Mouse (Mus musculus): ENCODE data around the gene Tirap.

DNA sequence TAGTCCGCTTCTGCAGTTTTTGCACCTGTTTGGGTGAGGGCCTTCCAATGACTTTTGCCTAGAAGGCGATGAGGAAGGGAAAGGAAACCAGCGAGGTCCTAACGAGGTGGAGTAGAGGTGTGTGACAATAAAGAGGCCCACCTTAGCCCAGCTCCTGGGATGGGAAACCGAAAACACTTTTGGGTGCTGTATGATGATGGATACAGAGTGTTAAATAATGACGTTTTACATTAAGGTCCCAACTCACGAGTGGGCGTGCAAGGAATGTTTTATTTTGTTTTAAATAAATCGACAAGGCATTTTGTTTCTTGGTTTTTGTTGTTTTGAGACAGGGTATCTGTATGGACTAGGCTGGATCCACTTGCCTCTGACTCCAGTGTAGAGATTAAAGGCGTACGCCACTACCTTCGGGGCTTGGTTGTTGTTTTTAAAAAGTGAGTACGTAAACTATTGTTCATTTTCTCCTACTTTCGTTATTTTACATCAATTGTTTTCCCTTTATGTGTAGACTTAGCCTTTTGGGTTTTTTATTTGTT lies 23.9 kb downstream of the Tirap start:
- no peak for TF ChIP-seq CTCF (IDR thresholded peaks at IDR 0.05; ENCODE audit: control insufficient read depth, insufficient read depth, insufficient replicate concordance, low read depth, low read length)
- TF ChIP-seq POLR2A (IDR thresholded peaks at IDR 0.05; ENCODE audit: control insufficient read depth, low read depth, low read length): no peak

Data from testis, adult 2 months (tissue).